ENCODE assay signal across 13 mouse cellular contexts in genomic region chr19:38198731-38199130, GRCm38 (mm10). TPM values are rescaled to one million over a fixed set of nuclear protein-coding genes. Genes with fewer than 3 reads are reported as not detected.
DNase-seq lines count a peak whose midpoint lies in the region; ATAC-seq and TF ChIP-seq lines count a peak whose summit lies in the region.
"Had no signal": no experiment of that assay in that cellular context is flagged by ENCODE, and none has a peak within 500 bp of the region (broad histone marks: within the 10 kb centered on the region; RNA-seq: fewer than 3 reads in every experiment).

No protein-coding gene starts in this region.

- H3K4me3 ChIP-seq in kidney, postnatal 0 days (replicated peaks; ENCODE audit: low read depth, low read length), result no peak overlapping the region
- H3K4me3 ChIP-seq: embryonic facial prominence, embryonic 13.5 days; limb, embryonic 15.5 days; neural tube, embryonic 15.5 days had no signal

- TF ChIP-seq CTCF in kidney, postnatal 0 days (IDR thresholded peaks at IDR 0.05; ENCODE audit: low read depth), result peak; percentile 67

- H3K27me3 ChIP-seq in kidney, postnatal 0 days (ENCODE audit: insufficient read depth, low read length), result no peaks in the 10 kb centered on the region
- H3K27me3 ChIP-seq: embryonic facial prominence, embryonic 13.5 days; limb, embryonic 15.5 days; neural tube, embryonic 15.5 days had no signal

- WGBS in kidney, postnatal 0 days, result 85% methylated on average over 5 of the region's 5 CpGs

- 0 out of 2 replicates have a peak, but pooled peaks cover 7% of the 10 kb centered on the region for H3K36me3 ChIP-seq in kidney, postnatal 0 days (ENCODE audit: insufficient read depth, low read length)

- no peaks in the 10 kb centered on the region for H3K9me3 ChIP-seq in kidney, postnatal 0 days (replicated peaks; ENCODE audit: low read length)
- H3K9me3 ChIP-seq: embryonic facial prominence, embryonic 13.5 days; limb, embryonic 15.5 days; neural tube, embryonic 15.5 days had no signal

- DNase-seq in cerebellum, postnatal 10 days, result peak; percentile 41 to 56
- DNase-seq in cerebellum, postnatal 25 days, result no peak
- peak; percentile 55 for DNase-seq in kidney, postnatal 0 days (ENCODE audit: low spot score)
- DNase-seq in kidney, postnatal 14 days, result no peak
- DNase-seq in 3T3-L1 (ENCODE audit: low read depth, low spot score), result peak; percentile 51
- DNase-seq in ZHBTc4 (ENCODE audit: low read depth, low spot score), result peak; percentile 27
- DNase-seq in right cerebral cortex, postnatal 36 days (ENCODE audit: low spot score in 2 of 2), result no peak
- no peak for DNase-seq in spleen, adult 12 weeks (ENCODE audit: low spot score)
- DNase-seq: kidney, adult 18-20 months; thymus, postnatal 4 days had no signal

- no peak for ATAC-seq in kidney, postnatal 0 days (replicated peaks; ENCODE audit: low FRiP score, low read depth)

- H3K4me1 ChIP-seq in kidney, postnatal 0 days (replicated peaks; ENCODE audit: insufficient read depth, low read length), result no peaks in the 10 kb centered on the region
- H3K4me1 ChIP-seq: embryonic facial prominence, embryonic 13.5 days; limb, embryonic 15.5 days; neural tube, embryonic 15.5 days had no signal

- H3K27ac ChIP-seq in kidney, postnatal 0 days, result no peak overlapping the region
- H3K27ac ChIP-seq: embryonic facial prominence, embryonic 13.5 days; limb, embryonic 15.5 days; neural tube, embryonic 15.5 days had no signal

- H3K4me2 ChIP-seq in kidney, postnatal 0 days (ENCODE audit: low read length), result no peak overlapping the region
- H3K4me2 ChIP-seq: embryonic facial prominence, embryonic 13.5 days; limb, embryonic 15.5 days; neural tube, embryonic 15.5 days had no signal

- H3K9ac ChIP-seq in kidney, postnatal 0 days (ENCODE audit: low read depth, low read length), result no peak overlapping the region
- H3K9ac ChIP-seq: embryonic facial prominence, embryonic 13.5 days; limb, embryonic 15.5 days; neural tube, embryonic 15.5 days had no signal

RNA-seq across cellular contexts. Expression of gene Fra10ac1, which starts 25.2 kb away (rescaled TPM):
- polyA plus RNA-seq in kidney, postnatal 0 days (2015; fragmentation: Nextera tagmentation; extraction: Ambion mirVana), result 36.5 and 37.6 TPM in 2 replicates

Comparison
In these comparisons a context has a peak if more than half of its experiments do, and no peak if none do; other contexts are left out.
1. DNase-seq: peak in cerebellum, postnatal 10 days (2 of 2), kidney, postnatal 0 days (single experiment), 3T3-L1 (single experiment) and ZHBTc4 (single experiment); none in cerebellum, postnatal 25 days (0 of 2), kidney, postnatal 14 days (single experiment), right cerebral cortex, postnatal 36 days (0 of 2) and spleen, adult 12 weeks (single experiment).